Mouse (Mus musculus): ENCODE data around the gene Rem1.

The Rem1 gene

DNA sequence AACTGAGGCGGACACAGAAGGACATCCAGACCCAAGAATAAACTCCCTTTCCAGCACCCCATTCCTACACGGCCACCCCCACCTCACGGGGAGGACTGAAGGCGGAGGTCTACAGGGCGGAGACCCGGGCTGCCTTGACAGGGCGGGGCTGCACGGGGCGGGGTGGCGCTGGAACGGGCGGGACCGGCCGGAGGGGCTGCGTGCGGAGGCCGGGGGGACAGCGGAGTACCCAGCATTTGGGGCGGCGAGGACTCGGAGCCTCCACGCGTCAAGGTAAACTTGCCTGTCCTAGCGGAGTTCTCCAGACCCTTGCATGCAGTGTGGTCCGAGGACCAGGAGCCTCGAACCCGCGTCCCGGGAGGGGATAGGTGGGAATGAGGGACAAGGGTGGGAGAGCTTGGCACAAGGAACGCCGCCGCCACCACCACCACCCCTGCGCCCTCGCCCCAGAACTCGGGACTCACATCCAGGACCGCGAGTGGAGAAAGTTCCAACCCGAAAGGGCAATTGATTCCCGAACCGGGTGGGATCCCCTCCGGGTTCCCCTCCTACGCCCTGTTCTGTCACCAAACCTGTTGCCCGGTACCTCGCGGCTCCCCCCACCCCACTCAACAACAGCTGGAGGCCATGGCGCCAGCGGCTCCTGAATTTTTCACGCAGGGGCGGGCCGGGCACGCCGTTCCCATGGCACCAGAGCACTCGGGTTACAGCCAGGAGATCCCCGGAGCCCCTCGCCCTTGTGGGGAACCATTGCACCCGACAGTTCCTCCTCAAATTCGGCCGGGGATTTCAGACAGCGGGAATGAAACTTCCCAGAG, at the start of gene Rem1:
Gene Rem1, plus strand, starts transcription at position 178 of the 818 bp plus-strand sequence.
- no peak for DNase-seq (ENCODE audit: low spot score)

DNA sequence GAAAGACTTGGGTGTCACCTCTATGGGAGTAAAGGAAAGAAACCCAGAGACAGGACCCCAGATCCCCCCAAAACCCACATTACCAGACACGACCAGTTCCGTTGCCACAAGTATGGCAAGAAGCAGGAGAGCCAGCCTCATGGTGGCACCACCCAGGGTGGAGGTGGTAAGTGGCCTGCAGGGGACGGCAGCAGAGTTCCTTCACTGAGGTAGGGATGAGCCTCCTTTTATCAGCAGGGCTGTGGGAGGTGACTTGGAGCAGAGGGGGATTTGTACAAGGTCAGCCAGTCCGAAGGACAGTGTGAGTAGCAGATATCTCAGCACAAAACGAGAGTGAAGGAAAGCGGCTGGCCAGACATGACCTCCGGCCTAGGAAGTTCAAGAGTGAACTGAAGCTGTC, 46.6 kb upstream of the Rem1 start, which contains the start of gene Defb19:
Gene Defb19, minus strand, starts transcription at position 206 of the 400 bp plus-strand sequence.
- no peak for DNase-seq (ENCODE audit: low spot score)

GRCm38 (mm10) chr2:152580612-152581011, 46.1 kb upstream of the Rem1 start:
- no peak for DNase-seq (ENCODE audit: low spot score)

- DNase-seq (ENCODE audit: low spot score): no peak
These were observed 39.7 kb upstream of the Rem1 start for GRCm38 (mm10) chr2:152586926-152587560.

GRCm38 (mm10) chr2:152588450-152588849, 38.3 kb upstream of the Rem1 start:
- no peak for DNase-seq (ENCODE audit: low spot score)

- DNase-seq (ENCODE audit: low spot score): no peak
These were observed 37.7 kb upstream of the Rem1 start for GRCm38 (mm10) chr2:152589021-152589420.

DNA sequence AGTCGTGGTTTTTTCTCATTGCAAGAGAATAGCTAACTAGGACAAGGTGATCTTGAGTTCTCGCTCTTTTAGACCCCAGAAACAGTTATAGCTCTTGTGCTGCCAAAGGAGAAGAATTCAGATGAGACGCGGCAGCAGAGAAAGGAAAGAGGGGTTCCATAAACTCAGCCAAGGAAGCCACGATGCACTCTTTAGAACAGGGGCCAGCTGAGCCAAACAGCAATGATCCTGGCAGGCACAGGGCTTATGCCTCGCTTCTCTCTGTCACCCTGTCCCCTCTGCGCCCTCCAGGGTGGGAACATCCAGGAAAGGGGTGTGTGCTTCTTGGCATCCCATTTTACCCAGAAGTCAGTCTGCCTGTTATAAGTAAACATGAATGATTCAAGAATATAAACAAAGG, 27.5 kb upstream of the Rem1 start, which contains the start of gene Defb45:
Gene Defb45, minus strand, starts transcription at position 101 of the 400 bp plus-strand sequence.
- no peak for DNase-seq (ENCODE audit: low spot score)

DNA sequence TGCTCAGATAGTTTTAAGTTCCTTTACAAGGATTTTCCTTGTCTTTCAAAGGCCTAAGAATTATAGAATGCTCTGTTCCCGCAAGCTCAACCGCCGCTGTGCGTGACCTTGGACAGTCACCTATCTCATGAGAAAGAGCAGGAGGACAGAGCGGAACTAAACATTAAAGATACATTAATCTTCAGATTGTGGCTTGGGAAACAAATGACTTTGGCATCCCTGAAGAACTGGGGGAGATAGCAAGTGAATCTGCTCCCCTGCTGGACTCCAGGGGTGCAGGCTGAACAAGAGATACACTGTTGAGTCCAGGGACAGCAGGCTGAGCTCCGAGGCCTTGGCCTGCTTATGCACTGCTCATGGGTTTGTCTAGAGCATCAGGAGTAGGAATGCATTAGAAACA, 26.7 kb upstream of the Rem1 start:
- DNase-seq (ENCODE audit: low spot score): no peak

- DNase-seq (ENCODE audit: low spot score): no peak
These were observed 25.3 kb upstream of the Rem1 start for GRCm38 (mm10) chr2:152601275-152601960.

DNA sequence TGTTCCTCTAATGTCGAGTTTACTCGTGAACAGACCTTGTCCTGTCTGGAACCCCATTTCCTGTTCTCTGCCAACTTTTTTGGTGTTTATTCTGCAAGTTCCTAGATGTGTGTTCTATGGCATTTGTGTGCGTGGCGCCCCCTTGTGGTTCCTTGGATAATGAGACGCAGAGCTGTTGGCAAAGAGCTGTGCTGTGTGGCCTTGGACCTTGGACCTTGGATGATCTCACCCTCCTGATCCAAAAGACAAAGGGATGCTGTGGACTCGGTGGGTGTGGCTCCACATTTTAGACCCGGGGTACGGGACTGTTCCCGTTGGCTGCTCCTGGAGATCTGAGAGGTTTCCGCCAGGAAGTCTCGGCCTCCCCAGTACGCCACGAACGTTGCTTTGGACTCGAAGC, 22.7 kb upstream of the Rem1 start, which contains the start of gene Defb36:
Gene Defb36, plus strand, starts transcription at position 271 of the 400 bp plus-strand sequence.
- no peak for DNase-seq (ENCODE audit: low spot score)

DNA sequence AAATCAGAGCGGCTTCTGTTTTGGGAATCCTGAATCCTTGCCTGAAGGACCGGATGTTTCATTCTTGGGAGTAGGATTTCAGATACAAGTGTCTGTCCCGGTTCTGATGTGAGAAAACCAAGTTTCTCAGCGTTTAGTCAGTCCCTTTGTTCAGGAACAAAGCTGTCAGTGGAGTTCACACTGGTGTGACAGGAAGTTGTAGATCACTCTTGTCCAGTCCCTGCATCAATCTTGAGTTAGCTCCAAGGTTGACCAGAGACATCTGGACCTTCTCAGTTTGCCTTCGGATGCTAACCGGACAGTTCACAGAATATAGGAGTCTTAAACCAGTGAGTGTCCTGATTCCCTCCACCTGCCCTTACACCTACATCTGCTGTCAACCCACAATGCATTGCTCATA, 19.0 kb upstream of the Rem1 start:
- no peak for DNase-seq (ENCODE audit: low spot score)

DNA sequence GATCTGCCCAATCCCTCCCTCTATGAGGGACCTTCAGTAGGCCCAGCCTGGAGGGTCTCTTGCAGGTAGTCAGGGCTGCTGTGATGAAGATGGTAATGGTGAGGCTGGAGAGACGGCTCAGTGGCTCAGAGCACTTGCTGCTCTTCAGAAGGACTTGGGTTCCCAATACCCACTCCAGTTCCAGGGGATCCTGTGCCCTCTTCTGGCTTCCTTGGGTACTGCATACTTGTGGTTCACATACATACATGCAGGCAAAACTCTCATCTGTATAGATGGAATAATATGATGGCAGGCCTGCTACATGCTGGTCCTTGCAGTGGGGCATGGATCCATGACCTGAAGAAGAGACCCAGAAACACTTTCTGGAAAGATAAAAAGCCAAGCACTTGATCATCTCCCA, 18.0 kb upstream of the Rem1 start:
- no peak for DNase-seq (ENCODE audit: low spot score)

DNA sequence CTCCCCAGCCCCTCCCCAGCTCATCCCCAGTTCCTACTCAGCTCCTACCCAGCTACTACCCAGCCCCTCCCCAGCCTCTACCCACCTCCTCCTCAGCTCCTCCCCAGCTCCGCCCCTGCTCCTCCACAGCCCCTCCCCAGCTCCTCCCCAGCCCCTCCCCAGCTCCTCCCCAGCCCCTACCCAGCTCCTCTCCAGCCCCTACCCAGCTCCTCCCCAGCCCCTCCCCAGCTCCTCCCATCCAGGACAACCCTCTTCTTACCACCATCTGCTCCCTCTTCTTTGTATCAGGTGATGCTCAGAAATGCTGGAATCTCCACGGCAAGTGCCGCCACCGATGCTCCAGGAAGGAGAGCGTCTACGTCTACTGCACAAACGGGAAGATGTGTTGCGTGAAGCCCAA, 14.6 kb upstream of the Rem1 start:
- no peak for DNase-seq (ENCODE audit: low spot score)

DNA sequence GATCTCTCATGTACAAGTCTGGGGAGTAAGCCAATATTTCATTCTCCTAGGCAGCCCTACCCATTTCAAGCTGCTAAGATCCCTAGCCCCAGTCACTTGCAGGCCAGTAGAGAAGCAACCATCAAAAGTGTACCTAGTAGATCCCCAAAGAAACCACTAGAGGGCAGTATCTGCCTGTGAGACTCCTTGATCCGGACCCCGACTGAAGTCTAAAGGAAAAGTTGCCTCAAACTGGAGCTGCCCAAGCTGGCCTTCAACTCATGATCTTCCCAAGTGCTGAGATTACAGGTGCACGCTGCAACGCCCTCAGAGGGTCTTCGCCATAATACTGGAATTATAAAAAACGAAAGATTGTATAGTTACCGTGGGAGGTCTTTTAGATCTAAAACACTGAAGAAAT, 11.2 kb upstream of the Rem1 start:
- DNase-seq (ENCODE audit: low spot score): peak; percentile 86

DNA sequence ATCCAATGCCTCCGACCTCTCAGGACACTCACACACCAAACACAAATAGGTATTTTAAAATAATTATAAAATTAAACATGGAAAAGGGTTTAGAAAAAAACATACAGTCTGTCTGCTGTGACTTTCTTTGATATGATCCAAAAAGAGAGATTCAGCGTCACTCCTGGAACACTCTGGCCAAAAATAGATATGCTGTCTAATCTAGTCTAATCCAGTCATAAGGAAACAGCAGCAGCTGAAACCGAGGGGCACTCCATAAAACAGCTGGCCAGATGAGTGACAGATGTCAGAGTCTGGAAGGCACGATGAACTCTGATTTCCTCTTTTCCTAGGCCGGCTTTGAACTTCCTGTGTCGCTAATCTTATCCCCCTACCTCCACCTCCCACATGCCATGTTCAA, 10.3 kb upstream of the Rem1 start:
- DNase-seq (ENCODE audit: low spot score): no peak

DNA sequence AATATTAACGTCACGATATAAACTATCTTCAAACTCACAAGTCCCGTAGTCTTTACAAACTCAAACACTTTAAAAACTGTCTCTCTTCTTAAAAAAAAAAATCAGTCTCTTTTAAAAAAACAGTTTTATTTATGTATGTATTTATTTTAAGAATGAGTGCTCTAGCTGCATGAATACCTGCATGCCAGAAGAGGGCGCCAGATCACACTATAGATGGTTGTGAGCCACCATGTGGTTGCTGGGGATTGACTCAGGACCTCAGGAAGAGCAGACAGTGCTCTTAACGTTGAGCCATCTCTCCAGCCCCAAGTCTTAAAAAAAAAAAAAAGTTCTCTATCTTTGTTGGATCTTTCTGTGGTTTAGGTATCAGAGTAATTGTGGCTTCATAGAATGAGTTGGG, 9.4 kb upstream of the Rem1 start:
- DNase-seq (ENCODE audit: low spot score): peak; percentile 28

DNA sequence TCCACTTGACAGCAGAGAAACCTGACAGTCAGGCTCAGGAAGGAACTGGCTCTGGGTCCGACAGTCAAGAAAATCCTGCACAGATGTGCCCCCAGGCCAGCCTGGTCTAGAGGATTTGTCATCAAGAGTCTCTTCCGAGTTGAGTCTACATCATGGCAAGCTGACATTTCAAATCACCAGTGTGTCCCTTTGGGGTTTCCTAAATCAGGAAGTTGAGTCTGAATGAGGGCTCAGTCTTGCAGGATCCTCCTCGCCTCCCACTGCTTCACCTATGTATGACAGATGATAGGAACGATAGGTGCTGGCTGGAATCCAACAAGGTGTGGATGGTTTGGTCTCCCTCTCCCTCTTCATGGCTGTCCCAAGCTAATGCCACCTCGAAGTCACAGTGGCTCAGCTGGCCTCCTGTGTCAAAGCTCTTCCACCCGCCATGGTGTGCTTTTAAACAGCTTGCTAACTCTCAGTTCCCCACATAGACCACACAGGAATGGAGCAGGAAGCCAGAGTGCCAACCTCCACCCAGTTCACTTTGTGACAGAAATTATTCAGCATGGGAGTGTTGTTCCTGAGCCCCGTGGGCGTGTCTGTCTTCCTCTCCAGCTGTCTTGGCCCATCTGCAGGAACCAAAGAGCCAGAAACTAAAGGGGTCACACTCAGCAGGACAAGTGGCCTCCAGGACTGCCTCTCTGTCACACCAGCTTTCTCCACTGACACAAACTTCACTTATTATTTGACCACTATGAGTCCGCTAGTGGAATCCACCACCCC, 6.2 kb upstream of the Rem1 start:
- no peak for DNase-seq (ENCODE audit: low spot score)

GRCm38 (mm10) chr2:152622151-152622550, 4.6 kb upstream of the Rem1 start:
- no peak for DNase-seq (ENCODE audit: low spot score)

DNA sequence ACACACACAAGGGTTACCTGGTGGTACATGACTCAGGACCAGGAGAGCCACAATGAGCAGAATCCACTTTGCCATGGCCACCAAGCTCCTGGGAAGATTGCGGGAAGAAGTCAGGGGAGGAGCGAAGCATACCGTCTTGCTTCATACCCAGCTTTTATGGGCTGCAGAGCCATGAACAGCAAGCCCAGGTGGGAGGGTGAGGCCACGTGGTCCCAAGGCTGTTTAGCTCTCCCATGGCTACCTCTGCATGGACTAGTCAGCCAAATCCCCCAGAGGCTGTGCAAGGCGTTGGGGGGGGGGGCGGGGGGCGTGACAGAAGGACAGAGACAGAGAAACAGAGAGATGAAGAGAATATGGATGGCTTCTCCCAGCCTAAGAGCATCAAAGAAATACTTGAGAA, 3.8 kb upstream of the Rem1 start, which contains the start of gene Defb25:
Gene Defb25, minus strand, starts transcription at position 101 of the 400 bp plus-strand sequence.
- no peak for DNase-seq (ENCODE audit: low spot score)

- DNase-seq (ENCODE audit: low spot score): no peak
These were observed 2.2 kb upstream of the Rem1 start for GRCm38 (mm10) chr2:152624566-152624965.

- DNase-seq (ENCODE audit: low spot score): no peak
These were observed 1.5 kb upstream of the Rem1 start for GRCm38 (mm10) chr2:152625256-152625655.

DNA sequence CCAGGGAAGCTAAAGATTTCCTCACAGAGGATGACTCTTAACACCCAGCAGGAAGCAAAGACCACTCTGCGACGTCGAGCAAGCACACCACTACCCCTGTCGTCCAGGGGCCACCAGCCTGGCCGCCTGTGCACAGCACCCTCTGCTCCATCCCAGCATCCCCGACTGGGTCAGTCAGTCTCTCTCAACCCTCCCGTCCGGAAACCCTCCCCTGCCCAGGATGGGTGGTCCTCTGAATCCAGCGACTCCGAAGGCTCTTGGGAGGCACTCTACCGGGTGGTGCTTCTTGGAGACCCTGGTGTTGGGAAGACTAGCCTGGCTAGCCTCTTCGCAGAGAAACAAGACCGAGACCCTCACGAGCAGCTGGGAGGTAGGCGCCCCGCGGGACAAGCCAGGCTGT, 1.3 kb downstream of the Rem1 start:
- no peak for DNase-seq (ENCODE audit: low spot score)
